Mouse (Mus musculus) forebrain, postnatal 0 days (tissue): ENCODE data around the gene Cdca7. TPM values are rescaled to one million over a fixed set of nuclear protein-coding genes. Genes with fewer than 3 reads are reported as not detected.

Experiments used
- ATAC-seq: fragments of 200-750 bp; cut with Nextera tagmentation; 2 replicates; pipeline ENCODE4 v1.8.0; 2017; ENCODE audit warnings: mild to moderate bottlenecking, moderate library complexity
- DNase-seq: peaks from one replicate; pipeline ENCODE4 v3.0.0-alpha.2; 2015
- H3K27ac ChIP-seq: fragments of 300-500 bp; sonication (generic); 2 replicates; pipeline ENCODE4 v1.5.1; 2014; ENCODE audit warnings: low read depth, mild to moderate bottlenecking, antibody characterized with exemption, low read length, moderate library complexity, mixed read lengths
- H3K27me3 ChIP-seq: fragments of 300-500 bp; sonication (generic); 2 replicates; pipeline ENCODE4 v1.6.1; 2014; ENCODE audit warnings: mild to moderate bottlenecking, low read length, mixed read lengths; ENCODE audit not compliant: insufficient read depth
- H3K36me3 ChIP-seq: fragments of 300-500 bp; sonication (generic); 2 replicates; pipeline ENCODE4 v1.6.1; 2014; ENCODE audit warnings: mild to moderate bottlenecking, moderate library complexity; ENCODE audit not compliant: insufficient read depth
- H3K4me1 ChIP-seq: fragments of 300-500 bp; sonication (generic); 2 replicates; pipeline ENCODE4 v1.6.1; 2014; ENCODE audit warnings: antibody characterized with exemption; ENCODE audit not compliant: insufficient read depth
- H3K4me2 ChIP-seq: fragments of 300-500 bp; sonication (generic); 2 replicates; pipeline ENCODE4 v1.6.1; 2014; ENCODE audit warnings: low read depth, mild to moderate bottlenecking, moderate library complexity
- H3K4me3 ChIP-seq: fragments of 300-500 bp; sonication (generic); 2 replicates; pipeline ENCODE4 v1.5.1; 2014; ENCODE audit warnings: low read depth, low read length, mixed read lengths
- H3K9ac ChIP-seq: fragments of 300-500 bp; sonication (generic); 2 replicates; pipeline ENCODE4 v1.6.1; 2014; ENCODE audit warnings: mild to moderate bottlenecking
- H3K9me3 ChIP-seq: fragments of 300-500 bp; sonication (generic); 2 replicates; pipeline ENCODE4 v1.6.1; 2016; ENCODE audit warnings: low read length
- CTCF ChIP-seq: sonication (generic); IDR thresholded peaks from 2 replicates; pipeline ENCODE4 v1.5.1; 2016; ENCODE audit warnings: antibody characterized with exemption, control low read depth, low read depth
- WGBS: fragments of 180-500 bp; shearing (Covaris S2); extraction: QIAGEN DNeasy Blood & Tissue Kit; methylation state at CpG from one replicate; pipeline ENCODE4 v1.1.7; 2014; 5-methylcytosine and 5-hydroxymethylcytosine counted together
- polyA plus RNA-seq: library from polyadenylated mRNA; unstranded; fragments of >200 nt; fragmentation: Nextera tagmentation; extraction: Ambion mirVana; gene quantifications from 2 replicates; pipeline ENCODE4 v1.2.1, GENCODE M21; 2015
- total RNA-seq: library from RNA; depleted of rRNA; stranded (reverse); fragments of >200 nt; gene quantifications from 2 replicates; pipeline ENCODE4 v1.2.3, GENCODE M21; 2014

Cdca7 gene
- total and polyA plus RNA-seq, 2 experiments from 2014 or later, result 20.6 to 28.9 TPM

- H3K27ac ChIP-seq, result no peak overlapping the region
- 23% methylated on average over 7 of the region's 7 CpGs for WGBS
- DNase-seq, result no peak
Measured at GRCm38 (mm10) chr2:72474531-72475287, 1.2 kb upstream of the Cdca7 start.

DNA sequence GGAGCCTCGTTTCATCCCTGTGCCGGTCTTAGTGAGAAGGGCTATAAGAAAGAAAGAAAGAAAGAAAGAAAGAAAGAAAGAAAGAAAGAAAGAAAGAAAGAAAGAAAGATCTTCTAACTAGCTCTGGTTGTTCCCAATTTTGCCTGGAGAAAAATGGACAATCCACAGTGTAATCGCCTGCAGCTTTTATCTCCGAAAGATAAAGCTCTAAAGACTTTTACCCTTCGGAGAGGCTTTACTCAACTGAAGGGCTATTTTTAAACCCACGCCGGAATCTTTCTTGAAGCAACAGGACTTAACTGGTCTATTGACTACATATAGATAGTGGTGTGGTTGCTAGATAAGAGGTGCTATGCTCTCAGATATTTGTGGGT is 549 bp upstream of the Cdca7 start:
- DNase-seq (no peak), ATAC-seq (no peak)
- 2% methylated on average over 7 of the region's 7 CpGs for WGBS
- Histone ChIP-seq H3K27ac (0 out of 2 replicates have a peak overlapping the region, but pooled peaks have one; percentile 83), H3K27me3 (no peaks in the 10 kb centered on the region), H3K9me3 (no peaks in the 10 kb centered on the region), H3K36me3 (no peaks in the 10 kb centered on the region), H3K9ac (peak overlapping the region; percentile 57; the same call in 1 of the 2 replicates), H3K4me2 (peak overlapping the region; percentile 86), H3K4me1 (peaks cover 3% of the 10 kb centered on the region; the same call in 1 of the 2 replicates), H3K4me3 (peak overlapping the region; percentile 61)
- TF ChIP-seq CTCF, result no peak

More at GRCm38 (mm10) chr2:72474531-72475287, 1.2 kb upstream of the Cdca7 start:
- Histone ChIP-seq H3K27me3 (no peaks in the 10 kb centered on the region), H3K36me3 (no peaks in the 10 kb centered on the region), H3K9me3 (no peaks in the 10 kb centered on the region), H3K9ac (no peak overlapping the region), H3K4me2 (no peak overlapping the region), H3K4me1 (peaks cover 3% of the 10 kb centered on the region; the same call in 1 of the 2 replicates), H3K4me3 (no peak overlapping the region)
- no peak for TF ChIP-seq CTCF
- no peak for ATAC-seq

DNA sequence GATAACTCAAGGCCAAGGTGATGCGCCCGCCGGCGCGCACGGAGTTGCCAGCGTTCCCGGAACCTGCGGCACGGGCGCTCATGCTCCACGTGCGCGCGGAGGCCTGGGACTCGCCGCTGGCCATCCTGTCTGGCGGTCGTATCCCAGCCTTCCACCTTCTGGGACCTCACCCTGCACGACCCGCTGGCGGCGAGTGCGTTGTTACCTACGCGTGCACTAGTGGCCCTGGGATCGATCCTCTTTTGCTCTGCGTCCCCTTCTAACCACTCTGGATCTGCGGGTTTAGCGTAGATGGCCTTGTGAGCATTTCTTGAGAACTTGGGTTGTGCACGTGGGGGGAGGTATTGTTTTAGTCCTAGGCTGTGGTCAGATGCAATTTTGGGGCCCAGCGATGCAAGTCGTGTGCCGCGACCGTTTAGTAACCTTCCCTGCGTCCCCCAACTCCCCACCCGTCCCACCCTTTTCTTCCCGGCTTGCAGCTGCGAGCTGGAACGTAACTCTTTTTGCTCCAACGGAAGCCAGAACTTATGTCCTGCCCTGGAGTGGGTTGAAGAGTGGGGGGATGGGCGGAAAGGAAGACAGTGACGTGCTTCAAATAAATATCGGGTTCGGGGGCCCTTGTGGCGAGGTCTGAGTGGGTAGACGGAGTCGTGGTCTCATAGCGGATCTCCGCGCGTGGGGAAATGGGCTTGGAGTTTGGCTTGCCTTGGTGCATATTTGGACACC is 690 bp downstream of the Cdca7 start:
- Histone ChIP-seq H3K4me2 (peak overlapping the region; percentile 86), H3K27ac (peak overlapping the region; percentile 83), H3K9me3 (no peaks in the 10 kb centered on the region), H3K36me3 (no peaks in the 10 kb centered on the region), H3K27me3 (no peaks in the 10 kb centered on the region), H3K4me3 (peak overlapping the region; percentile 61), H3K4me1 (peaks cover 3% of the 10 kb centered on the region; the same call in 1 of the 2 replicates), H3K9ac (peak overlapping the region; percentile 57)
- TF ChIP-seq CTCF, result no peak
- peak; percentile 54 for DNase-seq
- WGBS, result under 1% methylated on average over 53 of the region's 53 CpGs
- ATAC-seq, result peak; percentile 48

- WGBS, result 3% methylated on average over 11 of the region's 11 CpGs
- H3K27ac ChIP-seq, result peak overlapping the region; percentile 83
Measured at GRCm38 (mm10) chr2:72477221-72477620, 1.3 kb downstream of the Cdca7 start.

DNA sequence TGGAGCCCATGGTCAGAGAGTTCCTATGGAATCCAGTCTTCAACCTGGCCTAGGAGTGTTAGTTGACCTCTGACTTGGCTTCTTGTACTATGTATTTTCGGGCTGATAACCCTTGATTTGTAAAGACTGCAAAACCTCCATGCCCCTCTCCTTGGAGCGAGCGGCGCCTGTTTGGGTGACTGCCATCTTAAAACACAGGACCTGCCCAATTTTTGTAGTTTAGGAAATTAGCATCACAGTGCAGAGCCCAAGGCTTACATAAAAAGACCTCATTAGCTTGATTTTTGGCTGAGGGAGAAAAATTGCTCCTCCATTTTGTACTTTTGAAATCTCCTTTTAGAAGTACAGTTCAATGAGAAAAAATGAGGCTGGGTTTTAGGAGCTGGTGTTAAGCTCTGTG is 2.2 kb downstream of the Cdca7 start:
- Histone ChIP-seq H3K36me3 (peaks cover 6% of the 10 kb centered on the region), H3K4me1 (peaks cover 3% of the 10 kb centered on the region; the same call in 1 of the 2 replicates), H3K27ac (peak overlapping the region; percentile 24; the same call in 1 of the 2 replicates), H3K9me3 (no peaks in the 10 kb centered on the region), H3K9ac (0 out of 2 replicates have a peak overlapping the region, but pooled peaks have one; percentile 11), H3K4me3 (peak overlapping the region; percentile 61), H3K4me2 (peak overlapping the region; percentile 86), H3K27me3 (no peaks in the 10 kb centered on the region)
- WGBS, result 21% methylated on average over 4 of the region's 4 CpGs
- DNase-seq (peak; percentile 42), ATAC-seq (no peak)
- TF ChIP-seq CTCF, result no peak

More at GRCm38 (mm10) chr2:72477221-72477620, 1.3 kb downstream of the Cdca7 start:
- H3K9me3 ChIP-seq, result no peaks in the 10 kb centered on the region
- H3K4me2 ChIP-seq, result peak overlapping the region; percentile 86
- no peaks in the 10 kb centered on the region for H3K27me3 ChIP-seq
- ATAC-seq, result no peak
- H3K4me3 ChIP-seq, result peak overlapping the region; percentile 61
- peak overlapping the region; percentile 57; the same call in 1 of the 2 replicates for H3K9ac ChIP-seq
- H3K36me3 ChIP-seq, result no peaks in the 10 kb centered on the region
- no peak for TF ChIP-seq CTCF
- DNase-seq, result no peak
- H3K4me1 ChIP-seq, result peaks cover 3% of the 10 kb centered on the region; the same call in 1 of the 2 replicates

- 16% methylated on average over 13 of the region's 13 CpGs for WGBS
- H3K4me1 ChIP-seq, result peaks cover 3% of the 10 kb centered on the region; the same call in 1 of the 2 replicates
- peak overlapping the region; percentile 86 for H3K4me2 ChIP-seq
- DNase-seq (peak; percentile 58), ATAC-seq (no peak)
- H3K27me3 ChIP-seq, result no peaks in the 10 kb centered on the region
- no peaks in the 10 kb centered on the region for H3K9me3 ChIP-seq
- H3K4me3 ChIP-seq, result peak overlapping the region; percentile 61
- peaks cover 14% of the 10 kb centered on the region for H3K36me3 ChIP-seq
- TF ChIP-seq CTCF, result no peak
- H3K9ac ChIP-seq, result peak overlapping the region; percentile 10
- H3K27ac ChIP-seq, result no peak overlapping the region; the same call in 1 of the 2 replicates
Measured at GRCm38 (mm10) chr2:72478921-72479320, 3.0 kb downstream of the Cdca7 start.

GRCm38 (mm10) chr2:72479818-72480217 is 3.9 kb downstream of the Cdca7 start:
- H3K4me3 ChIP-seq, result peak overlapping the region; percentile 4
- no peak overlapping the region for H3K27ac ChIP-seq
- H3K4me2 ChIP-seq, result peak overlapping the region; percentile 86
- ATAC-seq, result no peak
- no peaks in the 10 kb centered on the region for H3K9me3 ChIP-seq
- H3K27me3 ChIP-seq, result no peaks in the 10 kb centered on the region
- peaks cover 3% of the 10 kb centered on the region; the same call in 1 of the 2 replicates for H3K4me1 ChIP-seq
- H3K36me3 ChIP-seq, result peaks cover 20% of the 10 kb centered on the region
- no peak for DNase-seq
- no peak overlapping the region; the same call in 1 of the 2 replicates for H3K9ac ChIP-seq
- 76% methylated on average over 9 of the region's 9 CpGs for WGBS
- no peak for TF ChIP-seq CTCF
